Mouse (Mus musculus) ES-Bruce4 (cell line): Measurements from ENCODE around the gene Acsl4. TPM values are rescaled to one million over a fixed set of nuclear protein-coding genes. Genes with fewer than 3 reads are reported as not detected.

ENCODE experiments used
- H3K27ac ChIP-seq: 2 replicates; pipeline ENCODE4 v1.5.1; 2012; ENCODE audit warnings: low read length, inconsistent platforms; ENCODE audit not compliant: insufficient read depth
- H3K27me3 ChIP-seq: 2 replicates; pipeline ENCODE4 v1.6.1; 2012; ENCODE audit warnings: mild to moderate bottlenecking, low read length, inconsistent platforms; ENCODE audit not compliant: control insufficient read depth, poor library complexity, insufficient read depth, severe bottlenecking
- H3K36me3 ChIP-seq: 2 replicates; pipeline ENCODE4 v1.6.1; 2012; ENCODE audit warnings: inconsistent platforms, mild to moderate bottlenecking, low read length, moderate library complexity; ENCODE audit not compliant: control insufficient read depth, poor library complexity, insufficient read depth, severe bottlenecking
- H3K4me1 ChIP-seq: one replicate; pipeline ENCODE4 v1.8.1; 2011; ENCODE audit warnings: low read length; ENCODE audit not compliant: control insufficient read depth, insufficient read depth
- H3K4me3 ChIP-seq: 2 replicates; pipeline ENCODE4 v1.5.1; 2011; ENCODE audit warnings: low read depth, mild to moderate bottlenecking, low read length
- H3K9ac ChIP-seq: 2 replicates; pipeline ENCODE4 v1.6.1; 2012; ENCODE audit warnings: low read depth, mild to moderate bottlenecking, inconsistent platforms; ENCODE audit not compliant: poor library complexity, severe bottlenecking
- H3K9me3 ChIP-seq: replicated peaks from 2 replicates; pipeline ENCODE4 v1.6.1; 2012; ENCODE audit warnings: mild to moderate bottlenecking, low read length, inconsistent platforms; ENCODE audit not compliant: control insufficient read depth, poor library complexity, insufficient read depth, severe bottlenecking
- CTCF ChIP-seq: IDR thresholded peaks from one replicate; pipeline ENCODE4 v1.8.1; 2011; ENCODE audit warnings: low read depth, low read length
- EP300 ChIP-seq: IDR thresholded peaks from 2 replicates; pipeline ENCODE4 v1.6.1; 2011; ENCODE audit warnings: low read depth, low read length; ENCODE audit not compliant: insufficient read depth
- POLR2A ChIP-seq: IDR thresholded peaks from one replicate; pipeline ENCODE4 v1.8.1; 2011; ENCODE audit warnings: low read length; ENCODE audit not compliant: insufficient read depth
- polyA plus RNA-seq: library from polyadenylated mRNA; stranded (reverse); fragments of >200 nt; gene quantifications from 2 replicates; pipeline ENCODE4 v1.2.4, GENCODE M21; 2011; ENCODE audit warnings: low read depth; ENCODE audit not compliant: missing spikeins, insufficient read depth, insufficient read length

Acsl4 gene
- polyA plus RNA-seq, 1 experiment: 46.5 TPM

DNA sequence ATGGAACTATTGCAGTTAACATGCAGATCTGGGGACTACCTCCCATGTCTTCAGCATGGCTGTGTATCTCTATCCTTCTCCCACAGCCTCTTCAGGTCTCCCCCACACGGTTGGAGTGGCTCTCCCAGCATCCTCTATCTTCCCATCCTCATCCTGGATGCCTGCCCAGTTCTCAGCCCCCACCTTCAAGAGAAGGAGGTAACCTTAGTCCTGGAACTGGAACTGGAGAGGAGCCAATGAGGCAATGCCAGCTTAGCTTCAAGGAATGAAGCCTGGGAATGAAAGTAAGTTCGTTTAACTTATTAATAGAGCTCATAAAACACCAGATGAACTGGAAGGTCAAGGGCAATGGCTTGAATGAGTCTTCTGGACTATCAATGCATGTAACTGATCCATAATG lies 86.9 kb downstream of the Acsl4 start:
- H3K27ac ChIP-seq: no peak overlapping the region
- no peaks in the 10 kb centered on the region for H3K27me3 ChIP-seq
- H3K9me3 ChIP-seq: no peaks in the 10 kb centered on the region
- H3K4me1 ChIP-seq: no peaks in the 10 kb centered on the region
- no peak overlapping the region for H3K9ac ChIP-seq
- H3K36me3 ChIP-seq: no peaks in the 10 kb centered on the region
- no peak overlapping the region for H3K4me3 ChIP-seq
- TF ChIP-seq CTCF: no peak
- no peak for TF ChIP-seq EP300
- no peak for TF ChIP-seq POLR2A

DNA sequence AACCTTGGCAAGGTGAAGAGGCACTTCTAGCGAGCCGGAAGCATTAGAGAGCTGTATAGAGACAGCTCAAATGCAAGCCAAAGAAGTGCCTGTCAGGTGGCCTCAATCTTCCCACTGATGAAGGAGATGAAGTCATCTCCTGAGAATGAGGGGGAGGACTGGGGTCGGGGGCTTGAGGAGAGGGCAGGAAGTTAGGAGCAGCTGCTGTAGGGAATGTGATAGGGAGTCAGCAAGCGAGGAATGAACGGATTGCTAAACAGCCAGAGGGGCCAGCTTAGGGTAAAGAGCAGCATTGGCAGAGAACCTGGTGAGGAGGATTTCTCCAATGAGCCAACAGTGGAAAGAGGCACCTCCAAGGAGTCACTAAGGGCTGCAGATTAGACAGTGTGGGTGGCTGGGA lies 104.4 kb downstream of the Acsl4 start:
- no peaks in the 10 kb centered on the region for H3K9me3 ChIP-seq
- H3K36me3 ChIP-seq: no peaks in the 10 kb centered on the region
- H3K4me1 ChIP-seq: no peaks in the 10 kb centered on the region
- no peaks in the 10 kb centered on the region for H3K27me3 ChIP-seq
- no peak overlapping the region for H3K4me3 ChIP-seq
- no peak for TF ChIP-seq POLR2A
- TF ChIP-seq EP300: no peak
- TF ChIP-seq CTCF: no peak
- H3K27ac ChIP-seq: no peak overlapping the region
- H3K9ac ChIP-seq: no peak overlapping the region

DNA sequence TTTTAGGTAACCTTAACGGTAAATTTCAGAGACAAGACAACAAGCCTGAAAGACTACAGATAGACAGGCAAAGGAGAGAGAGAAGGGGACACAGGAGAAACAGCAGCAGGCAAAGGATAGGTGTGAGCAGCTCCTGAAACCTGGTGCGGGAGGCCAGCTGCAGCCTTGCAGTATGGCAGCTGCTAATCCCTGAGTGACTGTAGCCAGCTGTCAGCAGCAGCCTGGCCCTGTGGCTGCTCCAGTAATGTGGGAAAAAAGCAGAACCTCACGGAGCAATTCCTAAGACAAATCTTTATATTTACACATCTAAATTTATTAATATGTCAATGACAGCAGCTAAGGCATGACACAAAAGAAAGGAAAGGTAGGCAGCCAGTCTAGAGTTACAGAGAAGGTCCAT lies 113.8 kb downstream of the Acsl4 start:
- no peaks in the 10 kb centered on the region for H3K9me3 ChIP-seq
- H3K4me3 ChIP-seq: no peak overlapping the region
- H3K27me3 ChIP-seq: no peaks in the 10 kb centered on the region
- H3K27ac ChIP-seq: no peak overlapping the region
- TF ChIP-seq EP300 (no peak), POLR2A (no peak), CTCF (no peak)
- H3K36me3 ChIP-seq: no peaks in the 10 kb centered on the region
- H3K4me1 ChIP-seq: no peaks in the 10 kb centered on the region
- no peak overlapping the region for H3K9ac ChIP-seq

DNA sequence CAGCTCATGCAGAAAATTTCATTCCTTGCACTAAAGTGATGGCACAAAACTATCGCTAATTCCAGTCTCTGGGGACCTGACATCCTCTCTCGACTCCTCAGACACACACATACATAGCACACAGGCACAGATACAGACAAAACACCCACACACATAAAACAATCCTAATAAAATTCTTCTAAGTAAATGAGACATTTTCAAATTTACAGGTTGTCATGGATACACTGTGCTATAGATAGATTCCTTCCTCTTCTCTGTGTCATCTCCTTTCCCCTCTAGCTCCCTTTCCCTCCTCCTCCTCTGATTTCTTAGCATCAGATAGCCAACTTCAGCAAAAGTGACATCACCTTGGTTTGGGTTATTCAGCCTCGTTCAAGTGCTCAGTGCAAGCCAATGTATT lies 114.3 kb downstream of the Acsl4 start:
- no peaks in the 10 kb centered on the region for H3K27me3 ChIP-seq
- no peak overlapping the region for H3K4me3 ChIP-seq
- no peak overlapping the region for H3K27ac ChIP-seq
- no peak overlapping the region for H3K9ac ChIP-seq
- TF ChIP-seq CTCF (no peak), POLR2A (no peak), EP300 (no peak)
- H3K9me3 ChIP-seq: no peaks in the 10 kb centered on the region
- H3K36me3 ChIP-seq: no peaks in the 10 kb centered on the region
- H3K4me1 ChIP-seq: no peaks in the 10 kb centered on the region

Other genes with a start within 250 kb of the Acsl4 start
- gene Gucy2f, start 193.6 kb downstream of the Acsl4 start, polyA plus RNA-seq: not detected in 2 replicates
- gene Nxt2, start 163.8 kb downstream of the Acsl4 start, polyA plus RNA-seq: 12.8 and 13.2 TPM in 2 replicates
- gene Kcne1l, start 84.2 kb downstream of the Acsl4 start, polyA plus RNA-seq: 0.52 TPM in 1 of 2 replicates, not detected in the other